Mouse (Mus musculus) heart, embryonic 16.5 days (tissue): ENCODE results near the gene Akr1b8. TPM values are rescaled to one million over a fixed set of nuclear protein-coding genes. Genes with fewer than 3 reads are reported as not detected.
A peak's percentile ranks its signal among the peaks of the same experiment; 100 is the strongest.

ENCODE experiments used
- ATAC-seq: fragments of 200-750 bp; cut with Nextera tagmentation; replicated peaks from 2 replicates; pipeline ENCODE4 v1.8.0; 2017; ENCODE audit warnings: moderate number of reproducible peaks; ENCODE audit not compliant: insufficient read depth, low FRiP score; ENCODE audit errors: extremely low read depth
- H3K27ac ChIP-seq: fragments of 300-500 bp; sonication (generic); 2 replicates; pipeline ENCODE4 v1.5.1; 2014; ENCODE audit warnings: mild to moderate bottlenecking, low read length, control low read depth, moderate library complexity
- H3K27me3 ChIP-seq: fragments of 300-500 bp; sonication (generic); 2 replicates; pipeline ENCODE4 v1.6.1; 2014; ENCODE audit warnings: low read length, mixed read lengths; ENCODE audit not compliant: control insufficient read depth, insufficient read depth
- H3K36me3 ChIP-seq: fragments of 300-500 bp; sonication (generic); 2 replicates; pipeline ENCODE4 v1.6.1; 2014; ENCODE audit not compliant: control insufficient read depth, insufficient read depth
- H3K4me1 ChIP-seq: fragments of 300-500 bp; sonication (generic); 2 replicates; pipeline ENCODE4 v1.6.1; 2014; ENCODE audit warnings: low read length, mixed read lengths; ENCODE audit not compliant: control insufficient read depth, insufficient read depth
- H3K4me2 ChIP-seq: fragments of 300-500 bp; sonication (generic); 2 replicates; pipeline ENCODE4 v1.6.1; 2014; ENCODE audit warnings: low read depth, mild to moderate bottlenecking, control low read depth, low read length
- H3K4me3 ChIP-seq: fragments of 300-500 bp; sonication (generic); 2 replicates; pipeline ENCODE4 v1.5.1; 2014; ENCODE audit warnings: mild to moderate bottlenecking, control low read depth, low read length
- H3K9ac ChIP-seq: fragments of 300-500 bp; sonication (generic); 2 replicates; pipeline ENCODE4 v1.6.1; 2014; ENCODE audit warnings: low read length, control low read depth
- H3K9me3 ChIP-seq: fragments of 300-500 bp; sonication (generic); replicated peaks from 2 replicates; pipeline ENCODE4 v1.6.1; 2016; ENCODE audit warnings: low read length; ENCODE audit not compliant: control insufficient read depth
- WGBS: fragments of 180-500 bp; shearing (Covaris S2); extraction: QIAGEN DNeasy Blood & Tissue Kit; methylation state at CpG from one replicate; pipeline ENCODE4 v1.1.7; 2014; 5-methylcytosine and 5-hydroxymethylcytosine counted together
- polyA plus RNA-seq: library from polyadenylated mRNA; unstranded; fragments of >200 nt; fragmentation: Nextera tagmentation; extraction: Ambion mirVana; gene quantifications from 2 replicates; pipeline ENCODE4 v1.2.1, GENCODE M21; 2015

The Akr1b8 gene
- polyA plus RNA-seq, 1 experiment from 2014 or later: 7.2 TPM

DNA sequence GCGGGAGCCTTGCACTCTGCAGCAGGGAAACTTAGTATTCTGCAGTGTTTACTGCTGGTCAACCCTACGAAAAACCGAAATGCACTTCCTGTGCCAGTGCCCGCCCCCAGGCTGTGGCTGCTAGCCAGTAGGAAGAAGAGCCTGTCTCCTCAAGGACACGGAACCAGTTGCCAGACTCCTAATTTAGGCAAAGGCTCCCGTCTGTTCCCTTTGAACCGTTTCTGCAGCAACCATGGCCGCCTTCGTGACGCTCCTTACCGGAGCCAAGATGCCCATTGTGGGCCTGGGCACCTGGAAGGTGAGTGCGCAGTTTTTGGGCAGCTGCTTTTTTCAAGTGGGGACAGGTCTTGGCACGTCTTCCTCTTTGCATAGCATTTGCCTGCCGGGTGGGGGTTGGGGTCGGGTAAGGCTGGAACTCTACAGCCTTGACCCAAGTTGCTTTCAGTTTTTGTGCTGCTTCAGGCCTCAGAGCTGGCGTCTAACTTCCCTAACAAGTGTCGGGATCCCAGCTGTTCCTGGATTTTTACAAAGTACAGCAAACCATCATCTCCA lies 30.3 kb downstream of the Akr1b8 start, which contains the start of gene Akr1b10:
TSS of gene Akr1b10 (plus strand) at position 109 of the 552 bp plus-strand sequence.
- H3K9me3 ChIP-seq: no peaks in the 10 kb centered on the region
- H3K27ac ChIP-seq: peak within 1 kb of the TSS; percentile 88
- H3K4me2 ChIP-seq: peak within 1 kb of the TSS; percentile 85
- peak; percentile 80 for ATAC-seq
- peak within 1 kb of the TSS; percentile 75 for H3K9ac ChIP-seq
- H3K4me1 ChIP-seq: 0 out of 2 replicates have a peak, but pooled peaks cover 2% of the 10 kb centered on the region
- no peaks in the 10 kb centered on the region for H3K27me3 ChIP-seq
- peak within 1 kb of the TSS; percentile 67 for H3K4me3 ChIP-seq
- WGBS: 0% methylated on average over 17 of the region's 17 CpGs
- H3K36me3 ChIP-seq: peaks cover 11% of the 10 kb centered on the region

DNA sequence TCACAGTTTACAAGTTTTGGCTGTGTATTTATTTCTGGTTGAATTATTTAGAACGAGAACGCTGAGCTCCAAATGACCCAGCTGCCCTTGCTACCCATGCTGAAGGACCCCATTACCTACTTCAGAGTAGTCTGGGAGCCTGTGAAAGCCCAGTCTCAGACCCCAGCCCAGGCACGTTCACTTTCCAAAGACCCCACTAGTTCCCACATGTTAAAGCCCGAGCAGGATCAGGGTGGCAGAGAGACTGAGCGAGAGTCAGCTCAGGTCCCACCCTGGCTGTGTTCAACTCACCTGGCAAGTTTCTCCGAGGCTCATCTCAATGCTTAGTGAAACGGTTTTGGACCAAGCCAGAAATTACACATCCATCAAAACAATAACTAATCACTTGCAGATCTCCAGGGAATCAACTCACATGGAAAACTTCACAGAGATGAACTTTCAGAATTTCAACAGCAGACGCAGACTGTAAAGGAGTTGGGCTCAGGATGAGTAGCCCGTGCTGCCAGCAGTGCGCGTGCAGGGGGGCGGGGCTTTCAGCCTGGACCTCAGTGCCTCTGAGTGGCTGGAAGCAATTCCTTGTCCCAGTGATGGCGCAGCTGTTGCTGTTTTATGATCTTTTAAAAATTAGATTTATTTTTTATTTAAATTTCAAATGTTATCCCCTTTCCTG lies 30.9 kb downstream of the Akr1b8 start:
- peak overlapping the region; percentile 88 for H3K27ac ChIP-seq
- under 1% methylated on average over 13 of the region's 13 CpGs for WGBS
- ATAC-seq: peak; percentile 56; the same call in 1 of the 2 replicates
- peaks cover 12% of the 10 kb centered on the region for H3K36me3 ChIP-seq
- H3K4me2 ChIP-seq: peak overlapping the region; percentile 85
- peak overlapping the region; percentile 67 for H3K4me3 ChIP-seq
- H3K9me3 ChIP-seq: no peaks in the 10 kb centered on the region
- no peaks in the 10 kb centered on the region for H3K27me3 ChIP-seq
- peak overlapping the region; percentile 75 for H3K9ac ChIP-seq
- 0 out of 2 replicates have a peak, but pooled peaks cover 2% of the 10 kb centered on the region for H3K4me1 ChIP-seq

DNA sequence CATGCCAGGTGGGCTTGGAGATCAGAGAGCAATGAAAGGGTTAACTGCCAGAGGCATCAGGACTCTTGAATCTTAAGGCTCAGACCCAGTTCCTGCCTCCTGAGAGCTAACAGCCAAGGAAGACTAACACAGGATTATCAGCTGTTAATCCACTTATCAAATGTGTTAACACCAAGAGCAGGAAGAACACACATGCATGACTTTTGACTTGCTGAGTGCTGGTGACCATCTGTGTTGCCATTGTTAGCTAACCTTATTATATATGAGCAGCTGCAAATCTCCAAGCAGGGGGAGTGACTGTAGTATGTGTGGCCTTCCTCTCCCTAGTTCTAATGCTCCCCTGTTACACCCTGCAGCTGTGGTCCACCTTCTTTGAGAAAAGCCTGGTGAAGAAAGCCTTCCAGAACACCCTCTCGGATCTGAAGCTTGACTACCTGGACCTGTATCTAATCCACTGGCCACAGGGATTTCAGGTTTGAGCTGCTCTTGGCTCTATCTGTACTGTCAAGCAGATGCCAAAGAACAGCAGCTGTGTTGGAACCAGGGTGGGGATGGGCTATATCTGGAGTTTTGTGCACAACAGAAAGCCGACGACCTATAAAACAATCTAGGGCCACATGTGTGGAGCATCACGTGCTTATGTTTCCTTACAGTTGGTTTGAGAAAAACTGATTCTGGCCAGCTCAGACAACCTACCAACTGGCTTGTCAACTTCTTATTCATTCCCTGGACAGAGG lies 34.7 kb downstream of the Akr1b8 start:
- Histone ChIP-seq H3K4me1 (0 out of 2 replicates have a peak, but pooled peaks cover 2% of the 10 kb centered on the region), H3K36me3 (peaks cover 38% of the 10 kb centered on the region), H3K4me3 (no peak overlapping the region), H3K27ac (no peak overlapping the region), H3K9me3 (peaks cover 7% of the 10 kb centered on the region; the same call in 1 of the 2 replicates), H3K27me3 (no peaks in the 10 kb centered on the region), H3K4me2 (no peak overlapping the region), H3K9ac (no peak overlapping the region)
- WGBS: 78% methylated on average over 4 of the region's 4 CpGs
- ATAC-seq: no peak

DNA sequence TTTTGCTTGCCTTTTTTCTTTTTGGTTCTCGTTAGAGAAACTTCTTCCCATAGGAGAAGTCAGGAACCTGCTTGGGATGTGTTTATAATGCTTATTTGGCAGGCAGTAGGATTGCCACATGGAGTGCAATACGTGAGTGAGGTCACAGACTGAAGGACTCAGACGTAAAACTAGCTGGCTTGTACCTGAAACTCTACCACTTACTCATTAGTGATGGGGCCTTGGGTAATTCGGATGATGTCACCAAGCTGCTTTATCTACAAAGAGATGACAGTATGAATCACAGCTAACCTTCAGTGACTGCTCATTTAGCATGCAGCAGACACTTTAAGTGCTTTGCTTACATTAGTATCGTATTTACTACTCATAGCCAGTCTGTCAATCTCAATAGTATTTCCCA lies 42.0 kb downstream of the Akr1b8 start:
- H3K4me1 ChIP-seq: no peaks in the 10 kb centered on the region
- H3K27me3 ChIP-seq: no peaks in the 10 kb centered on the region
- H3K9me3 ChIP-seq: peaks cover 3% of the 10 kb centered on the region; the same call in 1 of the 2 replicates
- H3K36me3 ChIP-seq: peaks cover 44% of the 10 kb centered on the region
- no peak overlapping the region for H3K4me2 ChIP-seq
- no peak for ATAC-seq
- no peak overlapping the region for H3K9ac ChIP-seq
- no peak overlapping the region for H3K4me3 ChIP-seq
- H3K27ac ChIP-seq: no peak overlapping the region
- 77% methylated on average over 5 of the region's 5 CpGs for WGBS

DNA sequence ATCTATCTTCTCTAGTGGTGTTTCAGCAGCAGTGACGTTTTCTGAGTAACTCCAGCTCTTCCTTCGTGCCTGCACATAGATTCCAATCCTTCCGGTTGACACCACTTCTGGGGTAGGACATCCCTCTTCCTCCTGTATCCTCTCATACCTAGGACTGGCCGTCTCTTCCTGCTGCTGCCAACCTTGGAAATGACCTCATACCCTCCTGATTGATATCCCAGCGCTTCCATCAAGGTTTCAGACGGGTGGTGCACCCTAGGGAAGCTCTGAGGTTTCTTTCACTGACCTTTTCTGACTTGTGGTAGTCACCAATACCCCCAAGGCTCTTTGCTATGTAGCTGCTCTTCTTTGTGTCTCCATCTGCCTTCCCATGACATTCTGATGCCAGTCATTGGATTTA lies 44.5 kb downstream of the Akr1b8 start:
- no peak for ATAC-seq
- no peaks in the 10 kb centered on the region for H3K4me1 ChIP-seq
- no peak overlapping the region for H3K4me2 ChIP-seq
- no peak overlapping the region for H3K27ac ChIP-seq
- no peak overlapping the region for H3K4me3 ChIP-seq
- peaks cover 27% of the 10 kb centered on the region for H3K36me3 ChIP-seq
- no peaks in the 10 kb centered on the region for H3K9me3 ChIP-seq
- no peak overlapping the region for H3K9ac ChIP-seq
- WGBS: 76% methylated on average over 6 of the region's 6 CpGs
- no peaks in the 10 kb centered on the region for H3K27me3 ChIP-seq

DNA sequence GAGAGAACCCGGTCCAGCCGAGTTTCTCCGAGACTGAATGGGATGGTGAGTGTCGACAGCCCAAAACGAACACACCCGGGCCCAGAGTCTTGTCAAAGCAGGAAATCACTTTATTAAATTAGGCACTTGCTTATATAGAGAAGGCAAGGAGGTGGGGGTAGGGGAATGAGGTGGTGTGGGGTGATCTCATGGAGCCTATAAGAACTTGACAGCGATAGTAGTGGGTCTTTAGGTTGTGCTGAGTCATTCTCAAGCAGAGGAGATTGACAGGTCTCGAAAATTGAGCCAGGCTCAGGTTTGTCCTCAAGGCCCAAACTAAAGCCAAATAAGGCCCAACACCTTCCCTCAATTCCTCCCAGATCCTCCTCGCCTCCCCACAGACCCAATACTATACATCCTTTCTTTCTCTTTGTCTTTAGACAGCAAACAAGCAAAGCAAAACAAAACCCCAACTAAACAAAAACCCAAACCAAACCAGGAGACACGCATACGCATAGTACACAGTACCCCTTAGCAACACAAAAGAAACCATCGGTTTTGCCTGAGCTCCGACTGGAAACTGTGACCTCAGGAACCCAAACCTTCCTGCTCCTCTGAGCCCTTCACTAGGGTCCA lies 45.8 kb downstream of the Akr1b8 start:
- no peak for ATAC-seq
- H3K27ac ChIP-seq: no peak overlapping the region
- WGBS: 78% methylated on average over 13 of the region's 13 CpGs
- H3K27me3 ChIP-seq: no peaks in the 10 kb centered on the region
- H3K36me3 ChIP-seq: peaks cover 16% of the 10 kb centered on the region
- H3K4me1 ChIP-seq: no peaks in the 10 kb centered on the region
- no peak overlapping the region for H3K9ac ChIP-seq
- no peak overlapping the region for H3K4me3 ChIP-seq
- no peaks in the 10 kb centered on the region for H3K9me3 ChIP-seq
- H3K4me2 ChIP-seq: no peak overlapping the region

DNA sequence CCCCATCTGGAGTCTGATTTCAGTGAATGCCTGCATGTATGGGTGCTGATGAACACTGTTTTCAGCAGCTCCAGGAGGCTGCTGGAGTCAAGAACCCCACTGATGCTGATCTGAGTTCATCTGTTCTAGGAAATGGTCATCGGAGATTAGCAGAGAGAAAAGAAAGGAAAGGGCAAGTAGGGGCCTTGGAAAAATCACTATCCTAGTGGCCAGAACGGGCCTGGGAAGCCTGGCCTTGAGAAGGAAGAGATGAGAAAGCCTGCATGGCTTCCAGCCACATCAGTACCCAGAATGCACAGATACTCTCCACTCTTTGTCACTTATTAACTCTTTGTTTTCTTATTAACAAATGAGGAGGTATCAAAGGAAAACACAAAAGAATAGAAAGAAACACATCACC lies 46.8 kb downstream of the Akr1b8 start:
- no peak overlapping the region for H3K4me3 ChIP-seq
- H3K36me3 ChIP-seq: peaks cover 11% of the 10 kb centered on the region; the same call in 1 of the 2 replicates
- no peaks in the 10 kb centered on the region for H3K27me3 ChIP-seq
- H3K9ac ChIP-seq: no peak overlapping the region
- no peaks in the 10 kb centered on the region for H3K9me3 ChIP-seq
- WGBS: 60% methylated on average over 2 of the region's 2 CpGs
- no peak for ATAC-seq
- H3K4me1 ChIP-seq: no peaks in the 10 kb centered on the region
- H3K4me2 ChIP-seq: no peak overlapping the region
- H3K27ac ChIP-seq: no peak overlapping the region

DNA sequence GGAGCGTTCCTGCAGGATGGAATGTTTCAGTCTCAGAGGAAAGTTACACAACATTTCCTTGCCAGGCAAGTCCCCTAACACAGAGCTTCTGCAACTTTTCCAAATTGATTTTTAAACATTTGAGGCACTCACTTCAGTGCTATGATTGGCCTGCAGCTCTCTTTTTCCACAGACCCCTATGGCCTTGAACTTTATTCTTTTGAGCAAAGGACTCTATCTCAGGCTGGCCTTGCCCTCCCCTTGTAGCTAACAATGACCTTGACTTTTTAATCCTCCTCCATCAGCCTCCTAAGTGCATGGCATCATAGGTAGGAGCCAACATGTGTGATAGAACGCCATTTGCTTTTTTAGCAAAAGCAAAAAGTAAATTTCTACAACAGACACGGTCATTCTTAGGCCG lies 52.8 kb downstream of the Akr1b8 start:
- no peaks in the 10 kb centered on the region for H3K4me1 ChIP-seq
- no peaks in the 10 kb centered on the region for H3K36me3 ChIP-seq
- H3K9me3 ChIP-seq: no peaks in the 10 kb centered on the region; the same call in 1 of the 2 replicates
- H3K27ac ChIP-seq: no peak overlapping the region
- no peaks in the 10 kb centered on the region for H3K27me3 ChIP-seq
- 86% methylated on average over 4 of the region's 4 CpGs for WGBS
- no peak overlapping the region for H3K4me2 ChIP-seq
- no peak overlapping the region for H3K4me3 ChIP-seq
- ATAC-seq: no peak
- H3K9ac ChIP-seq: no peak overlapping the region
